Mouse (Mus musculus) olfactory bulb, adult 2 months (tissue): ENCODE results near the gene Pla2g6.

ENCODE experiments used
- CTCF ChIP-seq: fragments of 200-500 bp; IDR thresholded peaks from 2 replicates; pipeline ENCODE4 v1.5.1; 2012; ENCODE audit warnings: low read depth, mild to moderate bottlenecking, low read length, moderate library complexity; ENCODE audit not compliant: insufficient read depth
- POLR2A ChIP-seq: fragments of 200-500 bp; IDR thresholded peaks from 2 replicates; pipeline ENCODE4 v1.6.1; 2012; ENCODE audit warnings: mild to moderate bottlenecking, low read depth, low read length, moderate library complexity; ENCODE audit not compliant: insufficient read depth

GRCm38 (mm10) chr15:79261095-79261725 is 67.0 kb downstream of the Pla2g6 start:
- TF ChIP-seq CTCF (no peak), POLR2A (peak; percentile 38; the same call in 1 of the 2 replicates)
